Mouse (Mus musculus): ENCODE measurements around the gene Necap1. TPM values are rescaled to one million over a fixed set of nuclear protein-coding genes. Genes with fewer than 3 reads are reported as not detected.

Gene Necap1
- polyA plus RNA-seq, 1 experiment, result 66.1 TPM

DNA sequence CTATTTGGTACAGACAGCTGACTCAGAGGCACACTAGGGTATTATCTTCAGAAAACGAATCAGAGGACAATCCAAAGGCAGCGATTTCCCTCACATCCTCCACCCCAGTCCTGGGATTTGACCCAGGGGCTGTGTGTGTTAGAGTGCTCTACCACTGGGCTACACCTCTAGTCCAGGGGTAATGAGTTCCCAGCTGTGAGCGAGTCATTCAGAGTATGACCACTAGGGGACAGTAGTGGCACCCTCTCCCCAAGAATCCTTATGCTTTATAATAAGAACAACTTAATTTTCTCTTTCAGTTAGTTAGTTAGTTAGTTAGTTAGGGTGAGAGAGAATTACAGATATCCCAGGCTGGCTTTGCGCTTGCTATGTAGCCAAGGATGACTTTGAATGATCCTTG is 39.9 kb upstream of the Necap1 start:
- Histone ChIP-seq H3K4me1 (ENCODE audit: control insufficient read depth, insufficient read depth, low read length) (no peaks in the 10 kb centered on the region), H3K4me3 (ENCODE audit: low read depth, low read length) (no peak overlapping the region), H3K36me3 (ENCODE audit: control insufficient read depth, insufficient read depth, low read length, poor library complexity, severe bottlenecking) (no peaks in the 10 kb centered on the region)

GRCm38 (mm10) chr6:122836974-122837373 is 37.3 kb upstream of the Necap1 start:
- no peaks in the 10 kb centered on the region for H3K9me3 ChIP-seq (replicated peaks; ENCODE audit: control insufficient read depth, insufficient read depth, low read length, poor library complexity, severe bottlenecking)
- no peaks in the 10 kb centered on the region for H3K27me3 ChIP-seq (ENCODE audit: control insufficient read depth, insufficient read depth, low read length, poor library complexity, severe bottlenecking)
- TF ChIP-seq CTCF (IDR thresholded peaks at IDR 0.05; ENCODE audit: low read depth, low read length) (peak; percentile 32), EP300 (IDR thresholded peaks at IDR 0.05; ENCODE audit: insufficient read depth, low read depth, low read length) (no peak)
- H3K9ac ChIP-seq (ENCODE audit: low read depth, poor library complexity, severe bottlenecking), result no peak overlapping the region
- H3K36me3 ChIP-seq (ENCODE audit: control insufficient read depth, insufficient read depth, low read length, poor library complexity, severe bottlenecking), result no peaks in the 10 kb centered on the region
- no peak overlapping the region for H3K4me3 ChIP-seq (ENCODE audit: low read depth, low read length)
- no peaks in the 10 kb centered on the region for H3K4me1 ChIP-seq (ENCODE audit: control insufficient read depth, insufficient read depth, low read length)
- H3K27ac ChIP-seq (ENCODE audit: insufficient read depth, low read length), result no peak overlapping the region

More for the DNA sequence above, 39.9 kb upstream of the Necap1 start:
- TF ChIP-seq CTCF (IDR thresholded peaks at IDR 0.05; ENCODE audit: low read depth, low read length) (peak; percentile 51), POLR2A (IDR thresholded peaks at IDR 0.05; ENCODE audit: insufficient read depth, low read length) (no peak), EP300 (IDR thresholded peaks at IDR 0.05; ENCODE audit: insufficient read depth, low read depth, low read length) (no peak)
- H3K9me3 ChIP-seq (replicated peaks; ENCODE audit: control insufficient read depth, insufficient read depth, low read length, poor library complexity, severe bottlenecking), result no peaks in the 10 kb centered on the region
- no peak overlapping the region for H3K9ac ChIP-seq (ENCODE audit: low read depth, poor library complexity, severe bottlenecking)
- H3K27me3 ChIP-seq (ENCODE audit: control insufficient read depth, insufficient read depth, low read length, poor library complexity, severe bottlenecking), result no peaks in the 10 kb centered on the region
- H3K27ac ChIP-seq (ENCODE audit: insufficient read depth, low read length), result no peak overlapping the region

DNA sequence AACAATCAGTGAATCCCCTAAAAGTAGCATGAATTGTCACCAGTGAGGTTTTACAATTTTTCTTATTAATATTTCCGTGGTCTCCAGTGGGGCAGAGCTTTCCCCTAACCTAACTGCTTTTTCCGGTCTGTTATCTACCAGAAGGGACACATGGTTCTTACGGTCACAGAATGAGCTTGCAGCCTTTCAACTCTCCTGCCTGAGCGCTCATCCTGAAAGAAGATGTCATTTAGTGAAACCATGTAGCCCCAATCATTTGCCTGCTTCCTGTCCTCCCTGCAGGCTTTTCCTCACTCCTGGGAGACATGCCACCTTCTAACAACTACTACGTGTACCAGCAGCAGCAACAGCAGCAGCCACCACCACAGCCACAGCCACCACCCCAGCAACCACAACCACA is 36.7 kb upstream of the Necap1 start:
- TF ChIP-seq EP300 (IDR thresholded peaks at IDR 0.05; ENCODE audit: insufficient read depth, low read depth, low read length), result no peak
- no peak for TF ChIP-seq CTCF (IDR thresholded peaks at IDR 0.05; ENCODE audit: low read depth, low read length)
- no peak for TF ChIP-seq POLR2A (IDR thresholded peaks at IDR 0.05; ENCODE audit: insufficient read depth, low read length)
- H3K4me3 ChIP-seq (ENCODE audit: low read depth, low read length), result no peak overlapping the region
- H3K9ac ChIP-seq (ENCODE audit: low read depth, poor library complexity, severe bottlenecking), result no peak overlapping the region
- no peaks in the 10 kb centered on the region for H3K9me3 ChIP-seq (replicated peaks; ENCODE audit: control insufficient read depth, insufficient read depth, low read length, poor library complexity, severe bottlenecking)
- H3K27ac ChIP-seq (ENCODE audit: insufficient read depth, low read length), result no peak overlapping the region
- H3K27me3 ChIP-seq (ENCODE audit: control insufficient read depth, insufficient read depth, low read length, poor library complexity, severe bottlenecking), result no peaks in the 10 kb centered on the region
- H3K4me1 ChIP-seq (ENCODE audit: control insufficient read depth, insufficient read depth, low read length), result no peaks in the 10 kb centered on the region
- H3K36me3 ChIP-seq (ENCODE audit: control insufficient read depth, insufficient read depth, low read length, poor library complexity, severe bottlenecking), result no peaks in the 10 kb centered on the region

DNA sequence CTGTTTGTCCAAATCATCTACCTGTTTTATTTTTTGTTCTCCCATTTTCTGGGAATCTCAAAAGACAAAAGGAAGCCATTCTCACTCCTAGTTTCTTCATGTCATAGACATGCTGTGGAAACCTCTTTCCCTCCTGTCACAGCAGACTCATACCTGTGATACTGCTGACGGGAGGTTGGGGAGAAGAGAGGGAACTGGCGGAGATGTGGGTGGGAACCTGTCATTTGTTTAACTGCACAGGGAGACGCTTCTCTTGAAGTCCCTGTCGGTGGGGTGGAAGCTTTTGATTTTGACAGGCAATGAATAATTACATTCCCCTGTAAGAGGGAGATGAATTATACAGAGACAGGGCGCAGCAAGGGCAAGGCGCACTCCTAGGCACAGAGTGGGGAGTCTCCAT is 30.5 kb upstream of the Necap1 start:
- TF ChIP-seq POLR2A (IDR thresholded peaks at IDR 0.05; ENCODE audit: insufficient read depth, low read length) (no peak), EP300 (IDR thresholded peaks at IDR 0.05; ENCODE audit: insufficient read depth, low read depth, low read length) (no peak)
- Histone ChIP-seq H3K9me3 (replicated peaks; ENCODE audit: control insufficient read depth, insufficient read depth, low read length, poor library complexity, severe bottlenecking) (no peaks in the 10 kb centered on the region), H3K36me3 (ENCODE audit: control insufficient read depth, insufficient read depth, low read length, poor library complexity, severe bottlenecking) (no peaks in the 10 kb centered on the region), H3K27ac (ENCODE audit: insufficient read depth, low read length) (no peak overlapping the region), H3K27me3 (ENCODE audit: control insufficient read depth, insufficient read depth, low read length, poor library complexity, severe bottlenecking) (no peaks in the 10 kb centered on the region), H3K9ac (ENCODE audit: low read depth, poor library complexity, severe bottlenecking) (no peak overlapping the region), H3K4me1 (ENCODE audit: control insufficient read depth, insufficient read depth, low read length) (no peaks in the 10 kb centered on the region), H3K4me3 (ENCODE audit: low read depth, low read length) (no peak overlapping the region)

DNA sequence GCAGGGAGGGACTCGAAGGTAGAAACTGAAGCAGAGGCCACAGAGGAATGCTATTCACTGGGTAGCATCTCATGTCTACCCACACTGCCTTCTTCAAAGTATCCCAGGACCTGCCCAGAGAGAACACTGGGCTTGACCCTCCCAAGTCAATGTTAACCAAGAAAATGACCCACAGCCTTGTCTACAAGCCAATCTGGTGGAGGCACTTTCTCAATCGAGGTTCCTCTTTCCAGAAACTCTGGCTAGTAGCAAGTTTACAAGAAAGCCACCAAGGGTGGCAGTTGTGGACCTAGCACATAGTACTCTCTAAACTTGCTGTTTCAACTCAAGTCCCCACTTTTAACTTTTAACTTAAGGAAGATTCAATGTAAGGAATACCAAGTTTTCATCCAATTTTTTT is 21.6 kb upstream of the Necap1 start:
- no peaks in the 10 kb centered on the region for H3K9me3 ChIP-seq (replicated peaks; ENCODE audit: control insufficient read depth, insufficient read depth, low read length, poor library complexity, severe bottlenecking)
- TF ChIP-seq POLR2A (IDR thresholded peaks at IDR 0.05; ENCODE audit: insufficient read depth, low read length), result no peak
- no peak for TF ChIP-seq EP300 (IDR thresholded peaks at IDR 0.05; ENCODE audit: insufficient read depth, low read depth, low read length)
- TF ChIP-seq CTCF (IDR thresholded peaks at IDR 0.05; ENCODE audit: low read depth, low read length), result no peak

DNA sequence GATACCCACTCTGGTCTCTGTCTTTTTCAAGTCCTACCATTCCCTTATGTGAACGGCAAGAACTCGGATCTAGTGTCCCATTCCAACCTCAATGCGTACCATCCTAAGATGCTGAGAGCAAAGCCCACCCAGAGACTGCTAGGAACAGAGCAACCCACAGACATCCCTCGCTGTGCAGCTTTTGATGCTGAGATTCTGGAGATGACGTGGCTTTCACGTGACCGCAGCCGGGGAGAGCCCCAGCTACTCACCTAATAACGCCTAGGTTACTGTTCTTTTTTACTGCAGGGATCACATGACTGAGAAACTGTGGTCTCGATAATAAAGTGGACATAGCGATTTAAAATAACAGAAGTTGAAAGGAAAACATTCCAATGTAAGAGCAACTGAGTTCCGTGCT is 19.7 kb upstream of the Necap1 start:
- no peaks in the 10 kb centered on the region for H3K36me3 ChIP-seq (ENCODE audit: control insufficient read depth, insufficient read depth, low read length, poor library complexity, severe bottlenecking)
- no peak overlapping the region for H3K9ac ChIP-seq (ENCODE audit: low read depth, poor library complexity, severe bottlenecking)
- no peak overlapping the region for H3K4me3 ChIP-seq (ENCODE audit: low read depth, low read length)
- H3K9me3 ChIP-seq (replicated peaks; ENCODE audit: control insufficient read depth, insufficient read depth, low read length, poor library complexity, severe bottlenecking), result no peaks in the 10 kb centered on the region
- no peak for TF ChIP-seq CTCF (IDR thresholded peaks at IDR 0.05; ENCODE audit: low read depth, low read length)
- TF ChIP-seq POLR2A (IDR thresholded peaks at IDR 0.05; ENCODE audit: insufficient read depth, low read length), result no peak
- TF ChIP-seq EP300 (IDR thresholded peaks at IDR 0.05; ENCODE audit: insufficient read depth, low read depth, low read length), result no peak
- no peaks in the 10 kb centered on the region; the same call in 1 of the 2 replicates for H3K27me3 ChIP-seq (ENCODE audit: control insufficient read depth, insufficient read depth, low read length, poor library complexity, severe bottlenecking)
- no peak overlapping the region for H3K27ac ChIP-seq (ENCODE audit: insufficient read depth, low read length)
- no peaks in the 10 kb centered on the region for H3K4me1 ChIP-seq (ENCODE audit: control insufficient read depth, insufficient read depth, low read length)

More for the DNA sequence above, 21.6 kb upstream of the Necap1 start:
- Histone ChIP-seq H3K4me1 (ENCODE audit: control insufficient read depth, insufficient read depth, low read length) (no peaks in the 10 kb centered on the region), H3K27ac (ENCODE audit: insufficient read depth, low read length) (no peak overlapping the region), H3K36me3 (ENCODE audit: control insufficient read depth, insufficient read depth, low read length, poor library complexity, severe bottlenecking) (no peaks in the 10 kb centered on the region), H3K9ac (ENCODE audit: low read depth, poor library complexity, severe bottlenecking) (no peak overlapping the region), H3K27me3 (ENCODE audit: control insufficient read depth, insufficient read depth, low read length, poor library complexity, severe bottlenecking) (no peaks in the 10 kb centered on the region; the same call in 1 of the 2 replicates), H3K4me3 (ENCODE audit: low read depth, low read length) (no peak overlapping the region)
